Mouse (Mus musculus): ENCODE measurements around the gene Wfdc5.
A peak's percentile ranks its signal among the peaks of the same experiment; 100 is the strongest.
"Not testable (repeated sequence)": the region's sequence is repeated elsewhere in the genome, so short reads cannot be mapped to it uniquely, and the experiment has no call there.

The Wfdc5 gene

DNA sequence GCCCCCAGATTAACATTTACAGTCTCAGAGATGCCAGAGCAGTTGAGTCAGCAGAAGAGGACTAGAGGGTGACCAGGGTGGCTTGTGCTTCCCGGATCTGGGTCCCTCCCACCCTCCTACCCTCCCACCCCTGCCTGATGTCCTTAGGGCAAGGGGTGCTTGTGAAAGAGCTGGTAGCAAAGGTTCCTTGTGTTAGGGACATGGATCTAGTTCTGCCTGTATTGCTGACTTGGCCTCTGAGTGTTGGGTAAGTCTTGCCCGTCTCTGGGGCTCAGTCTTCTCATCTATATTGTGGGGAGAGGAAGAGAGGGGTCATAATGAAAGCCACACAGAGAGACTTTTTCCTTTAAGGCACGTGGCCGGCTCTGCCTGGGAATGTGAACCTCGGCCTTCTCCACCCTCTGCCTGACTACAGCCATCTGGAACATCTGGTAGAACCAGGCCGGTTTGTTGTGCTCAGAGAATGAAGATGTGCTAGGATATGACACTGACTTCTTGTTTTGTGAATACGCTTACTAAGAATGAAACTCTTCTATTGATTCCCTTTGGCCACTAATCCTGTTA, at the start of gene Wfdc5:
TSS of gene Wfdc5 (minus strand) at position 51 of the 564 bp plus-strand sequence.
- no peak for DNase-seq (ENCODE audit: low read depth)

GRCm38 (mm10) chr2:164228361-164229070, 46.0 kb upstream of the Wfdc5 start:
- no peak for DNase-seq (ENCODE audit: low read depth)

DNA sequence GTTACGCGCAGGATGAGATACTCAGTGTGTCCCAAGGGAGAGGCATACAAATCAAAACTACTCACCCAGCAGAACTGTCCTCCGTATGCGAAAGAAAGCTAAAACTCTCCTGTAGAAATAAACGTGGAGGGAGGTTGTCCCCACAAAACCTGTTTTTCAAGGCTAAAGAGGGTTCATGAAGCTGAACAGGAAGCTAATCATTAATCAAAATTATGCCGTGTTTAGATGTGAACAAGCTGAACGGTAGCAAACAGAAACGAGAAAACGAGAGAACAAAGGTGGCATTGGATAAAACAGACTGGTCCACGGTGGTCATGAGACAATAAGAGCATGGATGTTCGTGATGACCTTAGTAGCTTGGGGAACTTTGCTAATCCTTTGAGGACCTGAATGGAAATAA, 39.0 kb upstream of the Wfdc5 start, which contains the start of gene Wfdc15b:
TSS of gene Wfdc15b (minus strand) at position 139 of the 400 bp plus-strand sequence.
- DNase-seq (ENCODE audit: low read depth), result no peak

DNA sequence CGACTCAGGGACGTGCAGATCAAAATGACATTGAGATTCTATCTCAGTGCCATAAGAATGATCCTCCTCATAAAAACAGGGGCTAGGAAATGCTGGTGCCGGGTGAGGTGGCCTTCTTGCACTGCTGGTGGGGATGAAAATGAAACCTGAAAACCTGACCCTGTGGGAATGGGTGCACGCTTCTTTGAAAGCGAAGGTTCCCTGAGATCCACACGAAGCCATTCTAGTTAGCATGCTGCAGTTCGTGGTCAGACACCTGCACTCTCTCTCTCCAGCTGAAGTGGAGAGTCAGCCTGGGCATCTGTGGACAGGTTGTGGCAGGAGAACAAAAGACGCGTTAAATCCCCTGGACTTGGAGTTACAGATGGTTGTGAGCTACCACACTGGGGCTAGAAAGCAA, 36.8 kb upstream of the Wfdc5 start:
- no peak for DNase-seq (ENCODE audit: low read depth)

DNA sequence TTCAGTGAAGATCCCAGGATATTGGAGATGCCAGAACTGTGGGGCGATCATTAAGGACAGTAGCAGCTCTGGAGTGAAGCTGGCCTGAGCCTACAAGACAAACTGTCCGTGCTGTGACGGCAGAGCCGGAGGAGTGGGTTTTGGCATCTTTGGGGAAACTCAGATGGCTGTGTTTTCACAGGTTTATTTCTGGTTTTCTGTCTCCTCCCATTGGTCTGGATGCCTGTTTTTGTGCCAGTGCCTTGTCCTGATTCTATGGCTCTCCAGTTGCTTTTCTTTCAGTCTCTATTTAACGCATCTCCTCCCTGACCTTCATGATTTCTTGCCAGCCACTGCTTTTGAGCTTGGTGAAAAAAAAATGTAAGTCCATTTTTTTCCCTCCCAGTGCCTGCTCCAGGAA, 30.2 kb upstream of the Wfdc5 start:
- DNase-seq (ENCODE audit: low read depth), result no peak

DNA sequence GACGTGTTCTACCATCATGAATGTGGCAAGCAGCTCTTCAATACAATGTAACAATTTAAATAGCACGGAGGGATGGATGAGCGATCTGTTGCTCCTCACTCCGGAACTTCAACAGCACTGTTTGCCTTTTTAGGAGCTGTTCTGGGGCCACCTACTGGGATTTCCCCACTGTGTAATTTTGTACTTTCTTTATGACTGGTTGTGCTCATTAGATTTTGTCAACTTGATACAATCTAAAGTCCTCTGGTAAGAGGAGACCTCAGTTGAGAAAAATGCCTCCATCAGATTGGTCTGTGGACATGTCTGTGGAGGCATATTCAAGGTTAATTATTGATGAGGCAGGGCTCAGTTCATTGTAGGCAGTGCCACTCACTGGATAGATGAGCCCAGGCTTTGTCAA, 28.4 kb upstream of the Wfdc5 start:
- DNase-seq (ENCODE audit: low read depth), result no peak

DNA sequence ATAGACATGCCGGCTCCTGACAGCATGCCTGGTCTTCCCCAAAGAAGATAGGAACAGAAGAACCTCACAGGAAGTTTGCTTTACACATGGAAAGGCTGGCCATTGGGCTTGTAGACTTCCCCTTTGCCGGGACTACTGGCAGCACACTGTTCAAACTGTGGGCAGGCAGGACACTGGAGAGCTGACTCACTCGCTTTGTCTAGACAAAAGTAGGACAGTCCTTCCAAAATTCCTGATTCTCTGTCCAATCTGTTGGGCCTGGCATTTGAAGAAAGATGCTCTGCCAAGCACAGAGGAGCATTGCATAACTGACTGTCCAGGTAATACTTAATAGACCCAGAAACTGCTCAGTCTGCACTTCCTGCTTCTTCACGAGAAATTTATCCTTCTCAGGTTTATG, 24.1 kb upstream of the Wfdc5 start:
- DNase-seq (ENCODE audit: low read depth), result no peak

GRCm38 (mm10) chr2:164206011-164206410, 23.5 kb upstream of the Wfdc5 start:
- not testable (repeated sequence) for DNase-seq (ENCODE audit: low read depth)

DNA sequence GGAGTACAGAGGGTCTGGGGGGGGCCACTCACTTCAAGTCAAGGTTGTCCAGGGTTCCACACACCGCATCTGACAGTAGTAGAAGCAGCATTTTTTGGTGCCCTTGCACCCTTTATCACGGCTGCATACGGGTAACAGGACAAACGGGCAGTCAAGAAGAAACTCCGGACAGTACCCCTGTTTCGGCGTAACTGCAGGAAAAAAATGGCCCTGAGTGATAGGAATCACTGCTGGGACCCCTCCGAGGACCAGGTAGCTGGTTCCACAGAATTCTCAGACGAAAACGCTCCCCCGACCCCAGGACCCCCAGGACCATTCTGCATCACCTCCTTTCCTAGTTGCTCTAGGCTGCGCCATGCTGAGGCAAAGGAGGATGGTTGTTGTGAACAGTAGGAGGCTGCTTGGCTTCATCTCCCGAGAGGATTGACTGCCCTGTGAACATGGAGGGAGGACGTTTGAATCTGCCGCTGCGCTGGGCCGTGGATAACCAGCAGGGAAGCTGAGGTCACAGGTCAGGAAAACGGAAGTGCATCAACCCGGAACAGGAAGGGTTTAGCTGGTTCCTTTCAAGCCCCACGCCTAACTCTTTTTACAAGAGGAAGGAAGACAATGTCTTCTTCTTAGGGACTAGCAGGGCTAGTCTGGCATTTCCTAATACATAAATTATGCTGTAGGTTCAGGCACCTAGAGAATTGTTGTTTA, 17.2 kb upstream of the Wfdc5 start, which contains the start of gene Wfdc15a:
TSS of gene Wfdc15a (minus strand) at position 505 of the 702 bp plus-strand sequence.
- no peak for DNase-seq (ENCODE audit: low read depth)

DNA sequence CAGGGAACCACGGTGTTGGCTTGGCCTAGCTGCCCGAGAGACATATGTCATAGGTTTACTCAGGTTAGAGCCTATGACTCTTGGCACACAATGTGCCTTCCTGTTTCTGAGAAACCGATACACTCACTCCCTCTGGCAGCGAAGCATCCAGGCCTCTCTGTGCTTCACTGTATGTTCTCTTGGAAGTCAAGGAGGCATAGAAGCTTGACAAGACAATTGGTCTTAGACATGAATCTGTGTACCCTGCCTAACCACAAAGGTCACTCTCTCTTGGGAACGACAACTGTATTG, 14.1 kb upstream of the Wfdc5 start:
- DNase-seq (ENCODE audit: low read depth), result no peak

DNA sequence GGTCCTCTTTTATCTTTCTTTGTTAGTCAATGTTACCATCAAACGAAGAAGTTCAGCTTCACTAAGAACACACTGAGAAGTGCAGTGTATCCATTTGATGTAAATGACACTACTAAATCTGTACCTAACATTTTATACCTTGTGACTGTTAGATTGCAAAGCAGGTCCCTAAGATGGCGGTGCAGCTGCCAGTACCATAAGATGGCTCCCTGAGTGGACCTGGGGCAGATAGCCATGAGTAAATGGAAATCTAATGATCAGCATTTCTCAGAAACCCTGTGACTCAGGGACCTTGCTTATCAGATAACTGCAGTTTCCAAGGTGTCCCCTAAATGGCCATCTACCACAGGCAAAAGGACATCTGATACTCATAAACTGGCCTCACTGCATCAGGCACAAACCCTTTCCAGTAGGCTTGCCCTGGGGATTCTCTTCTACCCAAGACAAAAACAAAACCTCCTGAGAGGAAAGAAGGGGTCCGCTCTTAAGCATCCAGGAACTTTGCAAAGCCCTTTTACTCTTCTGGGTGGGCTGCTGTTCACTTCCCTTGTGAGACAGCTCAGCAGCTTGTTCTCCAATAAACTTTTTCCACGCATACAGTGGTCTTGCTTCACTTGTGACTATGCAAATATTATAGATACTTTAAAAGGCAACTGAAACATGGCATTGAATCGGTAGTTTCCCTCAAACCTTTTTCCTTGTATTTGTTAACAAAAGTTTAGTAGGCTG, 13.6 kb upstream of the Wfdc5 start:
- DNase-seq (ENCODE audit: low read depth), result no peak

GRCm38 (mm10) chr2:164194959-164195630, 12.6 kb upstream of the Wfdc5 start:
- DNase-seq (ENCODE audit: low read depth), result no peak

- DNase-seq (ENCODE audit: low read depth), result no peak
Observed at GRCm38 (mm10) chr2:164192279-164192678, 9.7 kb upstream of the Wfdc5 start.

GRCm38 (mm10) chr2:164190576-164190975, 8.0 kb upstream of the Wfdc5 start, which contains the start of gene Wfdc12:
Gene Wfdc12, minus strand, starts transcription at chr2:164190608.
- DNase-seq (ENCODE audit: low read depth), result no peak

DNA sequence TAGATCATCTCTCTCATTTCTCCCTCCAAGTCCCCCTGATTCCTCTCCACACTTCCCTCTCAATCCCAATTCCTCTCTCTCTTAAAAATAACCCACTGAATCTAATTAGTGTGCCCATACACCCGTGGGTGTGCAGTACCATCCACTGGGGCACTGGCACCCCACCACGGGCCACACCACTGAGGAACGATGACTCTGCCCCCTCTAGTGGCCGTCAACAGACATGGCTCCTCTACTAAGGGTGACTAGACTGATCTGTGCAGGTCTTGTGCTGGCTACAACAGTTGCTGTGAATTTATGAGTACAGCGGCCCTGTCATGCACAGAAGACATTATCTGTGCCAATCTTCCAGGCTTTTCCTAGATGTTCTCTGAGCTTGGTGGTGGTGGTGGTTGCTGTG, 6.2 kb upstream of the Wfdc5 start:
- peak; percentile 55 for DNase-seq (ENCODE audit: low read depth)

DNA sequence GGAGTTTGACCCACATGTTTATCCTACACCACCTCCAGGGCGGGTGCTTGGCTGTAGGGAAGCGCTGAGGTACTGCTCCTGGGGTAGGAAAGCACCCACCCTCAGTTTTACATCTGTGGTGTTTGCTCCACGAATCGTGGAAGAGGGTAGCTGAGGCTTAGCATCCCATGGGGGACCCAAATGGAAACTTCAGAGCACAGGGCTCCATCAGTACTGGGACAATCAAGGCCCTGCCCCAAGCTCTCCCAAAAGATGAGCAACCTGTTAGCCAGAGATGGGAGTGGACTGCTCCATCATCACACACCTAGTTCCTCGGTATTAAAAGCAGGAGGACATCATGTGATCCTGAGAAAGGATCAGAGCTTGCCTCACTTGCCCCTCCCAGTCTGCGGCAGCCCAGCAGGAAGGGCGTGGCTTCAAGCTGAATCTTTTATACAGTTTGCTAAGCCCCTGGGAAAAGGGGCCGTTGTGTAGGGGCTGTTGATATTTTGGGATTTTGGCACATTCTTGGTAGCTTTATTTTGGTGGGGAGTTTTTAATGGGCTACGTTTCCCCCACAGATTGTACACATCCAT, 1.7 kb upstream of the Wfdc5 start:
- peak; percentile 30 for DNase-seq (ENCODE audit: low read depth)

GRCm38 (mm10) chr2:164183340-164183739, 798 bp upstream of the Wfdc5 start:
- no peak for DNase-seq (ENCODE audit: low read depth)

- no peak for DNase-seq (ENCODE audit: low read depth)
Observed at GRCm38 (mm10) chr2:164180770-164181169, 1.8 kb downstream of the Wfdc5 start.

DNA sequence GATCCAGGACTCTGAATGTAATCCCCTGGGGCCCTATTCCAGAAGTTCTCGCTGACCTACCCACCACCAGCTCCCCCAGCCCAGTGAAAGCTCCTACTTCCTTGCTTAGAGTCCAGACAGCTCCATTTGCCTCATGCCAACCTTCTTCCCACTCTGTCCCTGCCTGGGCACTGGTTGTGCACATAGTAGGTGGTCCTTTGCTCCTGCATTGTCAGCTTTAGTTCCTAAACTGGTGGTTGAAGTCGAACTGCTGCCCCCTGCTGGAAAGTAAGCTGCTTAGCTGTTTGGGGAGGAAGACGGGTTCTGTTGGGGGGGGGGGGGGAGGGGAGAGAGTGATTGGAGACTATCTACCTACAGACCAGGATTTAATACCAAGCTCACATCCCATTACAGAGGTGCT, 2.4 kb downstream of the Wfdc5 start:
- DNase-seq (ENCODE audit: low read depth), result peak; percentile 73

- no peak for DNase-seq (ENCODE audit: low read depth)
Observed at GRCm38 (mm10) chr2:164177831-164178230, 4.7 kb downstream of the Wfdc5 start.

GRCm38 (mm10) chr2:164175850-164176249, 6.7 kb downstream of the Wfdc5 start:
- DNase-seq (ENCODE audit: low read depth), result no peak
